Comparison of ENCODE assay signal across 27 mouse cellular contexts in genomic region chr7:123013466-123013865, GRCm38 (mm10). TPM values are rescaled to one million over a fixed set of nuclear protein-coding genes. Genes with fewer than 3 reads are reported as not detected.
DNase-seq lines count a peak whose midpoint lies in the region; ATAC-seq and TF ChIP-seq lines count a peak whose summit lies in the region.
"Had no signal": no experiment of that assay in that cellular context is flagged by ENCODE, and none has a peak within 500 bp of the region (broad histone marks: within the 10 kb centered on the region; RNA-seq: fewer than 3 reads in every experiment).

No protein-coding gene starts in this region.

- TF ChIP-seq EP300 in CH12.LX (IDR thresholded peaks at IDR 0.05; ENCODE audit: low read length): no peak

- DNase-seq in cerebellum, adult 18-20 months: peak; percentile 38 to 45
- DNase-seq in cerebellum, adult 9-10 months: no peak
- peak; percentile 82 to 85 for DNase-seq in cerebellum, postnatal 14 days
- DNase-seq in cerebellum, adult 11-12 months: no peak
- DNase-seq in embryonic facial prominence, embryonic 14.5 days (ENCODE audit: low spot score): peak; percentile 17
- no peak for DNase-seq in embryonic facial prominence, embryonic 10.5 days (ENCODE audit: low spot score)
- no peak for DNase-seq in CH12.LX (ENCODE audit: extremely low read depth)
- DNase-seq: adrenal gland, postnatal 10 days; adrenal gland, postnatal 36 days; gastrocnemius, postnatal 10 days; heart, adult 18-20 months; heart, postnatal 14 days; heart, postnatal 4 days; kidney, adult 18-20 months; kidney, adult 9 months had no signal

- dilution Hi-C loops in CH12.LX (cut with MboI; ENCODE audit: extremely low pct_ligation_motif_present, extremely low pct_unique_long_range_greater_than_20kb, low sequenced_read_pairs): no loop called here

- no peaks in the 10 kb centered on the region for H3K4me1 ChIP-seq in embryonic facial prominence, embryonic 14.5 days (ENCODE audit: control insufficient read depth, insufficient read depth, low read length)
- no peaks in the 10 kb centered on the region for H3K4me1 ChIP-seq in embryonic facial prominence, embryonic 10.5 days
- H3K4me1 ChIP-seq in CH12.LX (ENCODE audit: control insufficient read depth in 1 of 2, insufficient read depth in 2 of 2): no peaks in the 10 kb centered on the region
- no peaks in the 10 kb centered on the region for H3K4me1 ChIP-seq in kidney, embryonic 16.5 days (ENCODE audit: insufficient read depth, low read length)
- H3K4me1 ChIP-seq: embryonic facial prominence, embryonic 13.5 days; forebrain, embryonic 10.5 days; forebrain, embryonic 13.5 days; heart, embryonic 13.5 days had no signal

- H3K4me2 ChIP-seq in embryonic facial prominence, embryonic 14.5 days (ENCODE audit: low read depth, low read length): no peak overlapping the region
- no peak overlapping the region for H3K4me2 ChIP-seq in CH12.LX (ENCODE audit: insufficient read depth, low read depth, poor library complexity, severe bottlenecking)
- H3K4me2 ChIP-seq in kidney, embryonic 16.5 days (replicated peaks; ENCODE audit: low read depth, low read length): no peak overlapping the region
- H3K4me2 ChIP-seq: embryonic facial prominence, embryonic 13.5 days; forebrain, embryonic 13.5 days; heart, embryonic 13.5 days; hindbrain, embryonic 14.5 days had no signal

- H3K27me3 ChIP-seq in embryonic facial prominence, embryonic 14.5 days (replicated peaks; ENCODE audit: control insufficient read depth, insufficient read depth, low read length): no peaks in the 10 kb centered on the region
- no peaks in the 10 kb centered on the region for H3K27me3 ChIP-seq in embryonic facial prominence, embryonic 10.5 days (replicated peaks; ENCODE audit: low read depth, poor library complexity, severe bottlenecking)
- peaks cover 27% of the 10 kb centered on the region for H3K27me3 ChIP-seq in CH12.LX (replicated peaks)
- H3K27me3 ChIP-seq in kidney, embryonic 16.5 days (ENCODE audit: insufficient read depth, low read length): no peaks in the 10 kb centered on the region
- H3K27me3 ChIP-seq: embryonic facial prominence, embryonic 13.5 days; forebrain, embryonic 13.5 days had no signal

- H3K4me3 ChIP-seq in embryonic facial prominence, embryonic 14.5 days (ENCODE audit: low read depth, low read length): no peak overlapping the region
- H3K4me3 ChIP-seq in embryonic facial prominence, embryonic 10.5 days: no peak overlapping the region
- H3K4me3 ChIP-seq in CH12.LX (replicated peaks in 1 of 3; ENCODE audit: low read depth in 2 of 3, low read length in 2 of 3, poor library complexity in 1 of 3): no peak overlapping the region
- no peak overlapping the region for H3K4me3 ChIP-seq in kidney, embryonic 16.5 days (ENCODE audit: low read length)
- H3K4me3 ChIP-seq: embryonic facial prominence, embryonic 13.5 days; forebrain, embryonic 10.5 days; forebrain, embryonic 13.5 days; heart, embryonic 13.5 days had no signal

- no peak for ATAC-seq in embryonic facial prominence, embryonic 14.5 days (ENCODE audit: low read depth)
- no peak for ATAC-seq in kidney, embryonic 16.5 days (ENCODE audit: low FRiP score, low TSS enrichment)
- ATAC-seq: forebrain, embryonic 13.5 days; forebrain, embryonic 16.5 days; hindbrain, postnatal 0 days; inflammation-experienced regulatory T-cells, adult 6 months; intestine, embryonic 16.5 days; Patski had no signal

- WGBS in embryonic facial prominence, embryonic 14.5 days: 68% methylated on average over 5 of the region's 5 CpGs
- 88% methylated on average over 5 of the region's 5 CpGs for WGBS in embryonic facial prominence, embryonic 10.5 days
- WGBS in kidney, embryonic 16.5 days: 65% methylated on average over 5 of the region's 5 CpGs

- TF ChIP-seq RAD21 in CH12.LX (IDR thresholded peaks at IDR 0.05; ENCODE audit: low read depth, low read length): no peak

- no peaks in the 10 kb centered on the region for H3K79me2 ChIP-seq in CH12.LX (replicated peaks; ENCODE audit: control insufficient read depth, extremely low read depth, insufficient read depth, poor library complexity, severe bottlenecking)

- H3K9me3 ChIP-seq in embryonic facial prominence, embryonic 14.5 days (ENCODE audit: control insufficient read depth, low read length): no peaks in the 10 kb centered on the region
- H3K9me3 ChIP-seq in embryonic facial prominence, embryonic 10.5 days: no peaks in the 10 kb centered on the region
- H3K9me3 ChIP-seq in CH12.LX (replicated peaks; ENCODE audit: low read length): peaks cover 7% of the 10 kb centered on the region
- H3K9me3 ChIP-seq in kidney, embryonic 16.5 days (ENCODE audit: low read length): no peaks in the 10 kb centered on the region
- H3K9me3 ChIP-seq: embryonic facial prominence, embryonic 13.5 days; forebrain, embryonic 10.5 days; forebrain, embryonic 13.5 days; G1E; heart, embryonic 13.5 days had no signal

- TF ChIP-seq CTCF in CH12.LX (conservative IDR thresholded peaks at IDR 0.05 in 1 of 2, IDR thresholded peaks at IDR 0.05 in 1 of 2; ENCODE audit: low read depth in 2 of 2, low read length in 2 of 2): no peak

- in situ Hi-C loops in CH12.LX (cut with MboI; ENCODE audit: low pct_ligation_motif_present, low pct_unique_long_range_greater_than_20kb, low sequenced_read_pairs): loop anchor here (10.0 to 25.0 kb wide), 2 partner anchors 174 to 451 kb away; partner anchors contain the start of gene Aqp8

- H3K9ac ChIP-seq in embryonic facial prominence, embryonic 14.5 days (ENCODE audit: low read depth, low read length): no peak overlapping the region
- no peak overlapping the region for H3K9ac ChIP-seq in CH12.LX (ENCODE audit: insufficient read depth, low read depth)
- H3K9ac ChIP-seq in kidney, embryonic 16.5 days (replicated peaks; ENCODE audit: low read length): no peak overlapping the region
- H3K9ac ChIP-seq: embryonic facial prominence, embryonic 13.5 days; forebrain, embryonic 13.5 days; heart, embryonic 13.5 days; hindbrain, embryonic 14.5 days had no signal

- TF ChIP-seq POLR2A in CH12.LX (IDR thresholded peaks at IDR 0.05; ENCODE audit: low read depth, low read length): peak; percentile 22; the same call in 1 of the 2 replicates

- H3K27ac ChIP-seq in embryonic facial prominence, embryonic 14.5 days (replicated peaks; ENCODE audit: low read depth, low read length): no peak overlapping the region
- H3K27ac ChIP-seq in embryonic facial prominence, embryonic 10.5 days (replicated peaks): no peak overlapping the region
- H3K27ac ChIP-seq in CH12.LX (ENCODE audit: insufficient read depth, low read depth): no peak overlapping the region
- no peak overlapping the region for H3K27ac ChIP-seq in kidney, embryonic 16.5 days (ENCODE audit: low read length)
- H3K27ac ChIP-seq: embryonic facial prominence, embryonic 13.5 days; forebrain, embryonic 10.5 days; forebrain, embryonic 13.5 days; heart, embryonic 13.5 days; hindbrain, embryonic 14.5 days; hindbrain, postnatal 0 days had no signal

- H3K36me3 ChIP-seq in embryonic facial prominence, embryonic 14.5 days (ENCODE audit: control insufficient read depth, insufficient read depth, low read length): no peaks in the 10 kb centered on the region
- no peaks in the 10 kb centered on the region for H3K36me3 ChIP-seq in embryonic facial prominence, embryonic 10.5 days (replicated peaks)
- no peaks in the 10 kb centered on the region for H3K36me3 ChIP-seq in CH12.LX (replicated peaks in 1 of 2; ENCODE audit: control insufficient read depth in 1 of 2, insufficient read depth in 1 of 2, low read length in 1 of 2)
- no peaks in the 10 kb centered on the region for H3K36me3 ChIP-seq in kidney, embryonic 16.5 days (ENCODE audit: insufficient read depth, low read length)
- H3K36me3 ChIP-seq: embryonic facial prominence, embryonic 13.5 days; forebrain, embryonic 10.5 days; G1E; heart, embryonic 13.5 days had no signal

TF ChIP-seq in CH12.LX, 34 proteins besides CTCF, POLR2A, EP300 and RAD21:
- TF ChIP-seq E2F4 (IDR thresholded peaks at IDR 0.05; ENCODE audit: insufficient replicate concordance, low read depth, low read length) (no peak), ZMIZ1 (IDR thresholded peaks at IDR 0.05; ENCODE audit: low read depth, low read length) (0 out of 2 replicates have a peak, but pooled peaks have one; percentile 34), USF2 (conservative IDR thresholded peaks at IDR 0.05; ENCODE audit: low read depth, low read length) (no peak), TBP (conservative IDR thresholded peaks at IDR 0.05; ENCODE audit: low read depth, low read length) (0 out of 2 replicates have a peak, but pooled peaks have one; percentile 21), MEF2A (IDR thresholded peaks at IDR 0.05; ENCODE audit: borderline replicate concordance, low read depth, low read length) (no peak)

RNA-seq across cellular contexts. Expression of gene Rbbp6, which starts 48.0 kb away (rescaled TPM):
- polyA plus RNA-seq in embryonic facial prominence, embryonic 14.5 days (2014; fragmentation: Nextera tagmentation; extraction: Ambion mirVana): 31.0 and 31.4 TPM in 2 replicates
- polyA plus RNA-seq in embryonic facial prominence, embryonic 10.5 days (2016; fragmentation: Nextera tagmentation; extraction: Ambion mirVana): 29.3 and 30.6 TPM in 2 replicates
- total RNA-seq in CH12.LX (2012; rRNA removed): 22.9 and 25.0 TPM in 2 replicates
- total RNA-seq in CH12.LX (2014; rRNA removed): 14.1 and 17.8 TPM in 2 replicates
- 81.4 and 93.0 TPM in 2 replicates for polyA plus RNA-seq in CH12.LX (2012; ENCODE audit: insufficient read length, low read depth)
- polyA plus RNA-seq in kidney, embryonic 16.5 days (2015; fragmentation: Nextera tagmentation; extraction: Ambion mirVana): 23.5 and 28.4 TPM in 2 replicates

Comparison
In these comparisons a context has a peak if more than half of its experiments do, and no peak if none do; other contexts are left out.
1. DNase-seq: peak in cerebellum, adult 18-20 months (2 of 2), cerebellum, postnatal 14 days (2 of 2) and embryonic facial prominence, embryonic 14.5 days (single experiment); none in cerebellum, adult 9-10 months (single experiment), cerebellum, adult 11-12 months (single experiment), embryonic facial prominence, embryonic 10.5 days (single experiment) and CH12.LX (single experiment).